10 mouse cellular contexts compared by ENCODE assay signal in the genomic region with DNA sequence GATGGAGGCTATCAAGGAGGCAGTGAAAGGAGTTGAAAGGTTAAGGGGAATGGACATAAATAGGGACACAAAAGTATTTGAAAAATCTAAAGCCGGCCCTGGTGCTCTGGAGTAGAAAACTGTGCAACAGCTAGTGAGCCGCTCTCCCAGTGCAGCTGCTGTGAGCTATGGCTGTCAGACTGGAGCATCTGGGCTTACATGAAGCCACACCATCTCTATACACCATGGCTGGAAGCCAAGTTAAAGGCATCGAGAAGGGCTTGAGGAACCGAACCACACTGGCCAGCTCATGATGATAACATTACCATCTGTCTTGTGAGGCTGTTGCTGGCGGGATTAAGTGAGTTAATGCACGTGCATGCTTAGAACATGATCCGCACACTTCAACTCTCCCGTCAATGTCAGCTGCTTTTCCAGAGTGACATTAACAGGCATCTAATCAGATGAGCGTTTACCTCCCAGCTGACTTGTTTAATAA. TPM values are rescaled to one million over a fixed set of nuclear protein-coding genes. Genes with fewer than 3 reads are reported as not detected.
A peak's percentile ranks its signal among the peaks of the same experiment; 100 is the strongest.
DNase-seq lines count a peak whose midpoint lies in the region; ATAC-seq and TF ChIP-seq lines count a peak whose summit lies in the region.
"Had no signal": no experiment of that assay in that cellular context is flagged by ENCODE, and none has a peak within 500 bp of the region (broad histone marks: within the 10 kb centered on the region; RNA-seq: fewer than 3 reads in every experiment).

No protein-coding gene starts in this region.

- no peak overlapping the region for H3K4me3 ChIP-seq in kidney, adult 2 months (ENCODE audit: insufficient read depth, low read depth, low read length)
- H3K4me3 ChIP-seq in forebrain, embryonic 13.5 days: no peak overlapping the region
- H3K4me3 ChIP-seq in kidney, embryonic 15.5 days (replicated peaks): no peak overlapping the region
- H3K4me3 ChIP-seq in neural tube, embryonic 14.5 days (ENCODE audit: low read depth, low read length): no peak overlapping the region

- no peak overlapping the region for H3K9ac ChIP-seq in forebrain, embryonic 13.5 days
- H3K9ac ChIP-seq in kidney, embryonic 15.5 days: no peak overlapping the region
- H3K9ac ChIP-seq in neural tube, embryonic 14.5 days (replicated peaks; ENCODE audit: low read depth, low read length): no peak overlapping the region

- no peaks in the 10 kb centered on the region for H3K36me3 ChIP-seq in kidney, adult 2 months (ENCODE audit: control insufficient read depth, insufficient read depth, low read length)
- H3K36me3 ChIP-seq in forebrain, embryonic 13.5 days (ENCODE audit: poor library complexity, severe bottlenecking): no peaks in the 10 kb centered on the region
- H3K36me3 ChIP-seq in kidney, embryonic 15.5 days: no peaks in the 10 kb centered on the region
- peaks cover 10% of the 10 kb centered on the region; the same call in 1 of the 2 replicates for H3K36me3 ChIP-seq in neural tube, embryonic 14.5 days (ENCODE audit: control insufficient read depth, insufficient read depth, low read length)

- H3K27me3 ChIP-seq in kidney, adult 2 months (replicated peaks; ENCODE audit: control insufficient read depth, insufficient read depth, low read length): no peaks in the 10 kb centered on the region
- no peaks in the 10 kb centered on the region for H3K27me3 ChIP-seq in forebrain, embryonic 13.5 days
- H3K27me3 ChIP-seq in kidney, embryonic 15.5 days: no peaks in the 10 kb centered on the region
- H3K27me3 ChIP-seq in neural tube, embryonic 14.5 days (ENCODE audit: control insufficient read depth, insufficient read depth, low read length): no peaks in the 10 kb centered on the region

- no peak for TF ChIP-seq CTCF in kidney, adult 2 months (conservative IDR thresholded peaks at IDR 0.05; ENCODE audit: insufficient read depth, insufficient read length, low read depth, low read length)

- H3K4me2 ChIP-seq in forebrain, embryonic 13.5 days: no peak overlapping the region
- no peak overlapping the region for H3K4me2 ChIP-seq in kidney, embryonic 15.5 days
- H3K4me2 ChIP-seq in neural tube, embryonic 14.5 days (ENCODE audit: low read depth, low read length): no peak overlapping the region

- DNase-seq in kidney, adult 2 months: peak; percentile 52
- DNase-seq in kidney, adult 9 months: no peak
- DNase-seq in spleen, postnatal 10 days (ENCODE audit: low spot score in 2 of 2): no peak
- no peak for DNase-seq in thymus, postnatal 14 days
- no peak for DNase-seq in cerebellum, postnatal 36 days
- DNase-seq: thymus, adult 18-20 months had no signal

- H3K4me1 ChIP-seq in kidney, adult 2 months (ENCODE audit: control insufficient read depth, insufficient read depth, low read length): no peaks in the 10 kb centered on the region
- H3K4me1 ChIP-seq in forebrain, embryonic 13.5 days: peaks cover 28% of the 10 kb centered on the region
- peaks cover 5% of the 10 kb centered on the region; the same call in 1 of the 2 replicates for H3K4me1 ChIP-seq in kidney, embryonic 15.5 days
- H3K4me1 ChIP-seq in neural tube, embryonic 14.5 days (ENCODE audit: control insufficient read depth, insufficient read depth, low read length): no peaks in the 10 kb centered on the region

- 0 out of 2 replicates have a peak, but pooled peaks cover 3% of the 10 kb centered on the region for H3K9me3 ChIP-seq in forebrain, embryonic 13.5 days (replicated peaks)
- no peaks in the 10 kb centered on the region for H3K9me3 ChIP-seq in kidney, embryonic 15.5 days (replicated peaks)
- no peaks in the 10 kb centered on the region for H3K9me3 ChIP-seq in neural tube, embryonic 14.5 days (ENCODE audit: control insufficient read depth, low read length)

- WGBS in kidney, adult 2 months: 50% methylated on average over 9 of the region's 9 CpGs
- 52% methylated on average over 9 of the region's 9 CpGs for WGBS in forebrain, embryonic 13.5 days
- 53% methylated on average over 9 of the region's 9 CpGs for WGBS in kidney, embryonic 15.5 days
- 77% methylated on average over 9 of the region's 9 CpGs for WGBS in neural tube, embryonic 14.5 days

- peak; percentile 72 for ATAC-seq in forebrain, embryonic 13.5 days
- ATAC-seq in kidney, embryonic 15.5 days (replicated peaks; ENCODE audit: low FRiP score): peak; percentile 89
- ATAC-seq in neural tube, embryonic 14.5 days (ENCODE audit: low read depth): 0 out of 2 replicates have a peak, but pooled peaks have one; percentile 18
- ATAC-seq: activated CD4-positive, CD25-positive, alpha-beta regulatory T cell, adult 4 months had no signal

- no peak for TF ChIP-seq POLR2A in kidney, adult 2 months (IDR thresholded peaks at IDR 0.05; ENCODE audit: low read depth, low read length)

- no peak overlapping the region for H3K27ac ChIP-seq in kidney, adult 2 months (ENCODE audit: insufficient read depth, low read depth, low read length)
- H3K27ac ChIP-seq in forebrain, embryonic 13.5 days: no peak overlapping the region
- H3K27ac ChIP-seq in kidney, embryonic 15.5 days: peak overlapping the region; percentile 58
- H3K27ac ChIP-seq in neural tube, embryonic 14.5 days (ENCODE audit: low read depth, low read length): no peak overlapping the region

RNA-seq across cellular contexts. Expression of a gene that starts 53.8 kb away (rescaled TPM):
- 6.7 and 8.5 TPM in 2 replicates for polyA plus RNA-seq in kidney, adult 2 months (2012; rRNA removed)
- 59.5 and 62.3 TPM in 2 replicates for polyA plus RNA-seq in forebrain, embryonic 13.5 days (2015; fragmentation: Nextera tagmentation; extraction: Ambion mirVana)
- polyA plus RNA-seq in kidney, embryonic 15.5 days (2015; fragmentation: Nextera tagmentation; extraction: Ambion mirVana): 34.5 and 35.9 TPM in 2 replicates
- polyA plus RNA-seq in neural tube, embryonic 14.5 days (2014; fragmentation: Nextera tagmentation; extraction: Ambion mirVana): 114 and 145 TPM in 2 replicates

Comparison
In these comparisons a context has a peak if more than half of its experiments do, and no peak if none do; other contexts are left out.
1. ATAC-seq: peak in every context shown above with its lines; median percentile 89 in kidney, embryonic 15.5 days; 72 in forebrain, embryonic 13.5 days; 18 in neural tube, embryonic 14.5 days.